Mouse (Mus musculus) hindbrain, postnatal 0 days (tissue): ENCODE results near the gene Prdx2. TPM values are rescaled to one million over a fixed set of nuclear protein-coding genes. Genes with fewer than 3 reads are reported as not detected.
A peak's percentile ranks its signal among the peaks of the same experiment; 100 is the strongest.

ENCODE experiments used
- ATAC-seq: fragments of 200-750 bp; cut with Nextera tagmentation; 2 replicates; pipeline ENCODE4 v1.8.0; 2017; ENCODE audit warnings: mild to moderate bottlenecking, moderate TSS enrichment, moderate library complexity
- DNase-seq: peaks from one replicate; pipeline ENCODE4 v3.0.0-alpha.2; 2015; ENCODE audit warnings: low spot score
- H3K27ac ChIP-seq: fragments of 300-500 bp; sonication (generic); 2 replicates; pipeline ENCODE4 v1.5.1; 2014; ENCODE audit warnings: mild to moderate bottlenecking
- H3K27me3 ChIP-seq: fragments of 300-500 bp; sonication (generic); 2 replicates; pipeline ENCODE4 v1.6.1; 2014; ENCODE audit warnings: low read length, mixed read lengths; ENCODE audit not compliant: insufficient read depth
- H3K36me3 ChIP-seq: fragments of 300-500 bp; sonication (generic); 2 replicates; pipeline ENCODE4 v1.6.1; 2014; ENCODE audit warnings: low read length, mixed read lengths; ENCODE audit not compliant: insufficient read depth
- H3K4me1 ChIP-seq: fragments of 300-500 bp; sonication (generic); 2 replicates; pipeline ENCODE4 v1.6.1; 2014; ENCODE audit warnings: antibody characterized with exemption, low read length, mixed read lengths; ENCODE audit not compliant: insufficient read depth
- H3K4me2 ChIP-seq: fragments of 300-500 bp; sonication (generic); 2 replicates; pipeline ENCODE4 v1.6.1; 2014; ENCODE audit warnings: low read depth, mild to moderate bottlenecking, low read length, moderate library complexity, mixed read lengths
- H3K4me3 ChIP-seq: fragments of 300-500 bp; sonication (generic); 2 replicates; pipeline ENCODE4 v1.5.1; 2014; ENCODE audit warnings: low read length
- H3K9ac ChIP-seq: fragments of 300-500 bp; sonication (generic); replicated peaks from 2 replicates; pipeline ENCODE4 v1.6.1; 2014; ENCODE audit warnings: mild to moderate bottlenecking, low read length, moderate library complexity, mixed read lengths
- H3K9me3 ChIP-seq: fragments of 300-500 bp; sonication (generic); 2 replicates; pipeline ENCODE4 v1.6.1; 2016; ENCODE audit warnings: low read length, mixed read lengths
- CTCF ChIP-seq: IDR thresholded peaks from 2 replicates; pipeline ENCODE4 v1.5.1; 2016; ENCODE audit warnings: antibody characterized with exemption, control low read depth, low read depth
- WGBS: fragments of 180-500 bp; shearing (Covaris S2); extraction: QIAGEN DNeasy Blood & Tissue Kit; methylation state at CpG from one replicate; pipeline ENCODE4 v1.1.7; 2014; 5-methylcytosine and 5-hydroxymethylcytosine counted together
- polyA plus RNA-seq: library from polyadenylated mRNA; unstranded; fragments of >200 nt; fragmentation: Nextera tagmentation; extraction: Ambion mirVana; gene quantifications from 2 replicates; pipeline ENCODE4 v1.2.1, GENCODE M21; 2015
- total RNA-seq: library from RNA; depleted of rRNA; stranded (reverse); fragments of >200 nt; gene quantifications from 2 replicates; pipeline ENCODE4 v1.2.3, GENCODE M21; 2014; rRNA removed

Gene Prdx2
- total RNA-seq (688 and 763 TPM in 2 replicates), polyA plus RNA-seq (925 and 937 TPM in 2 replicates)

DNA sequence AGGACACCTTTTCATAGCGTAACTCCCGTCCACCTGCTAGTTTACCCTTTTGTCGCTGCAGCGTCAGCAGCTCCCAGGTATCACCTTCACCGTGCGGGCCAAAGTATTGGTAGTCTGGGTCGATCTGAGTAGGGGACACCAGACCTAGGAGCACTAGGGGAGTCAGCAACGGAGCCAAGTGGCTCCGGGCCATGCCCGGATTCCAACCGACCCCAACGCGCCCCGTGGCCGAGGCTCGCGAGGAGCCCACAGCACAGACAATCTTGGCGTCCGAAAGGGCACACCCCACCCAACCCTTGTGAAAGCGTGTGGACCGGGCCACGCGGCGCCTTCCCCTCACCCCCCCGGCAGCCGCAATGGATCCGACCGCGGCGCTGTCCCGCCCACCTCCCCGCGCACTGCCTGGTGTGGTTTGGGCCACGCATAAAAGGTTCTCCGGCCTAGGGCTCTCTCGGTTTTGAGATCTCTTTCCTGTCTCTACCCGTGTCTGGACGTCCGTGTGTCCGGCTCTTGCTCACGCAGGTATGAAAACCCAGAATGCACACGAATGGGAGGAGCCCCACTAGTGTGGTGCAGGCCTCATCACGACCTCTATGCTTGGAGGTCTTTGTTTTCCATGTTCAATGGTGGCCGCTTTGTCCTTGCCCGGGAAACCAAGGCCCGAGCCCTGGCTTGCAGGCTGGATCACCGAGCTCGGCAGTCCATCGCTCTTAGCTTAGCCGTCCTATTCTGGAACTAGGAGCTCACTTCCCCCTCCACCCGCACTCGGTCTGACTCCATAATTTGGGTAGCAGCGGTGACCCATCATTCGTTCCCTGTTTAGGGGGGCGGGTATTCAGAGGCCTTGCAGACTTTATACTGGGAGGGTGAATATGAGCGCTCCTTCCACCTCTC lies at the start of gene Prdx2, which contains the start of the genes Gm49661 and Rnaseh2a:
Gene Prdx2, plus strand, starts transcription at position 347 of the 894 bp plus-strand sequence.
Gene Gm49661, minus strand, starts transcription at position 193 of the 894 bp plus-strand sequence.
Gene Rnaseh2a, minus strand, starts transcription at position 527 of the 894 bp plus-strand sequence.
- DNase-seq (peak; percentile 91), ATAC-seq (peak; percentile 79)
- Histone ChIP-seq H3K27me3 (no peaks in the 10 kb centered on the region), H3K4me3 (peak within 1 kb of the TSS; percentile 73), H3K4me2 (peak within 1 kb of the TSS; percentile 88), H3K4me1 (peaks cover 17% of the 10 kb centered on the region), H3K9ac (peak within 1 kb of the TSS; percentile 88), H3K9me3 (no peaks in the 10 kb centered on the region), H3K36me3 (peaks cover 18% of the 10 kb centered on the region; the same call in 1 of the 2 replicates), H3K27ac (peak within 1 kb of the TSS; percentile 91)
- under 1% methylated on average over 54 of the region's 56 CpGs for WGBS
- no peak for TF ChIP-seq CTCF

DNA sequence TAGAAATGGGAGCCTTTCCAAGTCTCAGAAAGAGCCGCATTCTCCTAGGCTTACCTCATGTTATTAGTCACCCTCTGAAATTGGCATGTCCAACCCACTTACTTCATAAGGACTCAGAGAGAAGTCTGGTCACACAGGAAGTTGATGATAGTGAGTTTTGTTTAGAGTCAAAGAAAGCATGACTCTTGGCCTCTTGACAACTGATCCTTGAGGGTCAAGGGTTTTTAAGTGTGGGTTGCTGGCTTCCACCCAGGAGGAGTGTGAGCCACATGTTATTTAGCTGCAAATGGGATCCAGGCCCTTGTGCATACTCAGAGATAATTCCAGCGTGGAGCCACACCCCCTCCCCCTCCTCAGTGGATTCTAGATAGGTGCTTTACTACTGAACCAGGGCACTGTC lies 47.8 kb upstream of the Prdx2 start:
- TF ChIP-seq CTCF: no peak
- no peaks in the 10 kb centered on the region for H3K27me3 ChIP-seq
- H3K36me3 ChIP-seq: peaks cover 68% of the 10 kb centered on the region
- H3K4me3 ChIP-seq: no peak overlapping the region
- no peak for ATAC-seq
- no peak overlapping the region for H3K4me2 ChIP-seq
- no peaks in the 10 kb centered on the region for H3K4me1 ChIP-seq
- no peak overlapping the region for H3K9ac ChIP-seq
- H3K9me3 ChIP-seq: no peaks in the 10 kb centered on the region
- WGBS: 83% methylated on average over 2 of the region's 2 CpGs
- no peak for DNase-seq
- no peak overlapping the region for H3K27ac ChIP-seq

DNA sequence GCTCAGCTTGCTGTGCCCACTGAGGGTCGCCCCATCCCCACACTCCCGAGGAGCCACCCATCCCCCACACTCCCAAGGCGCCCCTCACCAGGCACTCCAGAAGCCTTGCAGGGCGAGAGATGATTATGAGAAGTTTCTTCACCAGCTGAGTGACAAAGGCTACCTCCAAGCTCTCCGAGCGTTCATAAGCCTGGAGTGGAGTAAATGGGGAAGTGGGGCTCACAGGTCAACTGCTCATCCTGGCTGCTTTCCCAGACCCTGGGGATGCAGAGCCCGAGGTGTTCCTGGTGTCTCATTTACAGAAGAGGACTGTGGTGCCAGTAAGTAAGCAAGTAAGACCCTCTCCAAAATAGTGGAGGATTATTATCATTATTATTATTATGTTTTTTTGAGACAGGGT lies 43.8 kb upstream of the Prdx2 start:
- WGBS: 67% methylated on average over 7 of the region's 7 CpGs
- Histone ChIP-seq H3K9ac (no peak overlapping the region), H3K27ac (no peak overlapping the region), H3K4me1 (no peaks in the 10 kb centered on the region; the same call in 1 of the 2 replicates), H3K4me3 (no peak overlapping the region), H3K27me3 (no peaks in the 10 kb centered on the region), H3K36me3 (peaks cover 56% of the 10 kb centered on the region; the same call in 1 of the 2 replicates), H3K9me3 (no peaks in the 10 kb centered on the region), H3K4me2 (no peak overlapping the region)
- no peak for DNase-seq
- no peak for ATAC-seq
- no peak for TF ChIP-seq CTCF

DNA sequence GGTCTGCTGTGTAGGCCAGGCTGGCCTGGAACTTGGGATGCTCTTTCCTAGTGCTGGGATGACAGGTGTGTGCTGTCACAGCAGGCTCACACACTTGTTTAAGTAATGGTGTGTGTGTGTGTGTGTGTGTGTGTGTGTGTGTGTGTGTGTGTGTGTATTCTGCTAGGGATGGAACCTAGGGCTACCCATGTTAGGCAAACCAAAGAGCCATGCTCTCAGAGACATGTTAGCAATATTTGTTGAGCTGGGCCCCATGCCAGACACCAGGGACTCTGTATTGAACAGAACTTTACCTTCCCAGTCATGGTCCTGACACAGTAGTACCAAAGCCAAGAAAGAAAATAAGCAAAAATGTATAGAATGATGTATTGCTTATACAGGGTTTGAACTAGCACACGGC lies 41.9 kb upstream of the Prdx2 start:
- Histone ChIP-seq H3K36me3 (peaks cover 40% of the 10 kb centered on the region; the same call in 1 of the 2 replicates), H3K9ac (no peak overlapping the region)
- 85% methylated on average over 1 of the region's 1 CpGs for WGBS

DNA sequence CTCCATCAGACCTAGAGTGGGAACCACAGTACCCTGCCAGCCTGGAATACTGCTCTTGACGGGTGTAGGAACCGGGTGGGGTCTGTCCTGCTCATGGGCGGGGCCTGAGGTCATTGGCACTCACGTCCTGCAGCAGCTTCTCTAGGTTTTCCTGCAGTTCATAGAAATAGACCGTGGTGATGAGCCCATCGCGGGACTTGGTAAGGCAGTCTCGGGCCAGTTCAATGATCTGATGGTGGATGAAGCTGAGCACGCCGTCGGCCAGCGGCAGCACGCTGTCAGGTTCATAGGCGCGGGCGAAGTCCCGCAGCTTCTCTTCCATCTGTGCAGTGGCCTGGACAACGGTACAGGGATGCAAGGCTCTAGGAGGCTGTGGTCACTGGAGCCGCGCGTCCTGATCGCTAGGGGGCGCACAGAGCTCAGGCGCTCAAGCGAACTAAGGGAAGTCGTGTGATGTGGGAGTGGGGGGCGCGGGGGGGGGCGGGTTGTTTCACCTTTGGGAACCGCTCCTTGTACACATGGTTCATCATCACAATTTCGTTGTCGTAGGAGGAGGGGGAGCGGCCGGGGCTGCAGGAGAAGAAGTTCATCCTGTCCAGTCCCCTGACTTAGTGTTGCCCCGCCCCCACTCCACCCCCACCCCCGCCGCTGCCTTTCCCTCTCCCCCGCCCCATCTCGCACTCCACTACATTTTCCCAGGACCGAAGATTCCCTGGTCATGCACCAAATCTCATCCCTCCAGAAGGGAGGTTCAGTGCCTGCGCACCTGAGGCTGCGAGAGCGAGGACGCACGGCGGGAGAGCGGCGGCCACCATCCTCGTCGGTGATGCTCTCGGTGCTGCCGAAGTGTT lies 40.7 kb upstream of the Prdx2 start:
- Histone ChIP-seq H3K9me3 (no peaks in the 10 kb centered on the region), H3K27me3 (no peaks in the 10 kb centered on the region), H3K4me1 (peaks cover under 1% of the 10 kb centered on the region; the same call in 1 of the 2 replicates), H3K4me3 (peak overlapping the region; percentile 19), H3K4me2 (peak overlapping the region; percentile 52), H3K27ac (peak overlapping the region; percentile 15; the same call in 1 of the 2 replicates), H3K9ac (0 out of 2 replicates have a peak overlapping the region, but pooled peaks have one; percentile 24), H3K36me3 (peaks cover 37% of the 10 kb centered on the region; the same call in 1 of the 2 replicates)
- DNase-seq (peak; percentile 87), ATAC-seq (peak; percentile 84)
- WGBS: 6% methylated on average over 47 of the region's 52 CpGs
- peak; percentile 83 for TF ChIP-seq CTCF

More for the DNA sequence above, 41.9 kb upstream of the Prdx2 start:
- Histone ChIP-seq H3K27me3 (no peaks in the 10 kb centered on the region), H3K4me3 (no peak overlapping the region), H3K9me3 (no peaks in the 10 kb centered on the region), H3K4me2 (no peak overlapping the region), H3K27ac (no peak overlapping the region), H3K4me1 (no peaks in the 10 kb centered on the region; the same call in 1 of the 2 replicates)
- TF ChIP-seq CTCF: no peak
- ATAC-seq: no peak
- DNase-seq: no peak

DNA sequence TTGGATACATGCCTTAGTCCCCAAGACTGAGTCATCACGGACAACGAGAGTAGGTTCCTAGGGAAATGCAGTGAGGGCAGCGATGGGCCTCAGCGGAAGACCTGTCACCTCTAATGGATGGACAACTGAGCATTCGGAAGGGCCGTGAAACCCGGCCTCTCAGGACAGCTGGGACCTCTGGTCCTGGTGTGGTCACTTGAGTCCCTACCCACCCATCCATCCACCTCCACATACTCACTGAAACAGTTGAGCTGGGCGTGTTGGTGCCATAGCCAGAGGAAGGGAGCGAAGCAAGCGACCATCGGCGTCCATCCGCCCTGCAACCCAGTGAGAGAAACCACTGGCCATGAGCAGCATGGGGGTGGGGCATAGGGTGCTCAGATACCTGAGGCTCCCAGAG lies 38.8 kb upstream of the Prdx2 start:
- Histone ChIP-seq H3K27ac (no peak overlapping the region), H3K36me3 (peaks cover 23% of the 10 kb centered on the region; the same call in 1 of the 2 replicates), H3K4me2 (no peak overlapping the region), H3K4me1 (peaks cover 19% of the 10 kb centered on the region), H3K9ac (no peak overlapping the region), H3K9me3 (no peaks in the 10 kb centered on the region), H3K4me3 (no peak overlapping the region), H3K27me3 (no peaks in the 10 kb centered on the region)
- ATAC-seq: no peak
- no peak for DNase-seq
- 91% methylated on average over 13 of the region's 13 CpGs for WGBS
- TF ChIP-seq CTCF: no peak
